Mouse (Mus musculus): ENCODE measurements around the gene Gorasp2. TPM values are rescaled to one million over a fixed set of nuclear protein-coding genes. Genes with fewer than 3 reads are reported as not detected.

Gene Gorasp2
- total RNA-seq, 2 experiments from 2014 or later: 104 to 106 TPM

DNA sequence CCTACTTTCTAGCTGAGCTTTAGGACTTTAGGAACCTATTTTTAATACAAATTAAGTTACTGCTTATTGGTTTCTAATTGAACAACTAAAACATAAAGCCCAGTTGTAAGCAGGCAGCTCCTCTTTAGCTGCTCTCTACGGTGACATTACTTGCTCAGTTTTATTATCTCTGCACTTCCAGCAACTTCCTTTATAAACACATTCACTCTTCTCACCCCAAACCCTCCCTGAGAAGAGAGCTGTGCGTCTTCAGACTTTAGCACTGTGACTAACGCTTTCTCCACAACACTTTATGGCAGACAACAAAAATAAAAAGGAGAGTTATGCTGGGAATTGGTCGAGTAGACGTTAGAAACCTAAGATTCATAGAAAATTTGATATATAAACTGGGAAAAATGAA, 74.6 kb downstream of the Gorasp2 start:
- no peak for DNase-seq (ENCODE audit: low spot score in 2 of 2)

DNA sequence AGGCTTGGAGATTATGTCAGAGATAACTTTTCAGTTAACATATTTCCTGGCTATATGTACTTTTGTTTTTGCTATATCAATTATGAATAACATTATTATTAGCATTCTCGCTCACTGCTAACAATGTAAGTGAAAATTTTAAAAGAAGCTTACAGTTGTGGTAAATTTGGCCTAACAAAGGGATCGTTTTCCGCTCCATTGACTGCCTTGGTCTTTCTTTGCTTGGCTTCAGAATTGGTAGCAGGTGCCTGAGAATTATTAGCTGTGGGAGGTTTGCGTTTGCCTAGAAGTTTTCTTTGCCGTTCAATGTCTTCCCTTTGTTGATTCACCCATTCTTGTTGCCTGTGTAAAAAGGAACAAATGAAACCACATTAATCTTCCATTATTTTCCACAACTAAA, 80.5 kb downstream of the Gorasp2 start:
- DNase-seq (ENCODE audit: low spot score in 2 of 2): no peak

DNA sequence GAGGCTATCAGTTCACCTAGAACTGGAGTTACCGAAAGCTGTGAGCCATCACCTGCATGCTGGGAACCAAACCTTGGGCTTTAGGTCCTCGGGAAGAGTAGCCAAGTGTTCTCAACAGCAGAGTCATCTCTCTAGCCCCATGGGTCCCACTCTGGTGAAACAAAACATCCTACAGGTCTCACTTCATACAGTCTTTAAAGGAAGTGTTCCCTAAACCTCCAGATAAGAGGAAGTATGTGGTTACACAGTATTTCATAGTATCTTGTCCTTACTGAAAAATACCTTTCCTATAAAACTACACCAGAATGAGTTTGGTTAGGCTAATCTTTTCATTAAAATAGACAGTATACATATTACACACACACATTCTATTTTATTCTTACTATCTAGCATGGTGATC, 81.2 kb downstream of the Gorasp2 start:
- no peak for DNase-seq (ENCODE audit: low spot score in 2 of 2)

- DNase-seq (ENCODE audit: low spot score in 2 of 2): no peak
These were observed 90.3 kb downstream of the Gorasp2 start for GRCm38 (mm10) chr2:70751655-70752054.

DNA sequence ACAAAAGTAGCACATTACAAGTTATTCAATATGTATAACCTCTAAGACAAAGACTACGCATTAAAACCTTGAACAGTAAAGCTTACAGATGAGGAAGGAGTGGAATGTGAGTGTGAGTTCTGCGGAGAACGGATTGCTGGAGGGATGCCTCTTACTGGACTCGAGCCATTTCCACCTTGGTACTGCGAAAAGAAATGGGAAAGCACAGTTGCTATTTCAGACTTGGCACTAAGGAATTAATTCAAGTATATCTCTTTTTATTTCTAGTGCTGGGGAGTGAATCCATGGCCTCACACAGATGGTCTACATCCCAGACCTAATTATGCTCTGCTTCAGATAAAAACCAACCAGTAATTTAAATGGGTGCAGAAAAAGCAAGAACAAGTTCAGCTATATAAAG, 90.8 kb downstream of the Gorasp2 start:
- DNase-seq (ENCODE audit: low spot score in 2 of 2): no peak

Other genes with a start within 250 kb of the Gorasp2 start
- gene Sp5, start 186.7 kb upstream of the Gorasp2 start, total RNA-seq (2021): 1 to 10 TPM in 1 of 2 experiments, under 1 TPM in 1; 0.98 to 1.3 TPM
- 1 to 10 TPM; 1.1 to 2.0 TPM for gene Erich2, start 152.8 kb upstream of the Gorasp2 start, total RNA-seq (2021)
- gene Gad1, start 108.5 kb upstream of the Gorasp2 start, total RNA-seq (2021): 100 to 1,000 TPM; 188 to 209 TPM
- gene Gm26558, start 532 bp downstream of the Gorasp2 start, total RNA-seq (2021): under 1 TPM; 0.80 to 0.87 TPM
- gene Tlk1, start 164.2 kb downstream of the Gorasp2 start, total RNA-seq (2021): 10 to 100 TPM; 61.8 to 63.8 TPM